Mouse (Mus musculus) ovary, postnatal 10 days (tissue): Measurements from ENCODE around the gene Hmgn3.

Experiments used
- DNase-seq: peaks from one replicate; pipeline ENCODE4 v3.0.0; 2022; ENCODE audit warnings: low spot score

Gene Hmgn3

GRCm38 (mm10) chr9:83098652-83099307 lies 47.7 kb downstream of the Hmgn3 start:
- DNase-seq: no peak

- DNase-seq: no peak
Measured at GRCm38 (mm10) chr9:83097816-83098215, 48.7 kb downstream of the Hmgn3 start.

- DNase-seq: no peak
Measured at GRCm38 (mm10) chr9:83094649-83095336, 51.7 kb downstream of the Hmgn3 start.

GRCm38 (mm10) chr9:83083790-83084469 lies 62.6 kb downstream of the Hmgn3 start:
- no peak for DNase-seq

GRCm38 (mm10) chr9:83083091-83083490 lies 63.4 kb downstream of the Hmgn3 start:
- no peak for DNase-seq

GRCm38 (mm10) chr9:83082296-83082695 lies 64.2 kb downstream of the Hmgn3 start:
- DNase-seq: no peak

GRCm38 (mm10) chr9:83079724-83080123 lies 66.8 kb downstream of the Hmgn3 start:
- no peak for DNase-seq

- DNase-seq: no peak
Measured at GRCm38 (mm10) chr9:83068246-83068645, 78.2 kb downstream of the Hmgn3 start.

GRCm38 (mm10) chr9:83061289-83061688 lies 85.2 kb downstream of the Hmgn3 start:
- DNase-seq: no peak
